Mouse (Mus musculus) heart, embryonic 14.5 days (tissue): Measurements from ENCODE around the gene Sppl2a. TPM values are rescaled to one million over a fixed set of nuclear protein-coding genes. Genes with fewer than 3 reads are reported as not detected.
A peak's percentile ranks its signal among the peaks of the same experiment; 100 is the strongest.
"Not testable (repeated sequence)": the region's sequence is repeated elsewhere in the genome, so short reads cannot be mapped to it uniquely, and the experiment has no call there.

ENCODE experiments used
- ATAC-seq: fragments of 200-750 bp; cut with Nextera tagmentation; 2 replicates; pipeline ENCODE4 v1.8.0; 2017; ENCODE audit warnings: low read depth, moderate TSS enrichment; ENCODE audit not compliant: insufficient number of reproducible peaks, insufficient read depth, low FRiP score
- H3K27ac ChIP-seq, 2 experiments: fragments of 200-500 bp in 1 of 2; fragments of 300-500 bp in 1 of 2; sonication (generic) in 1 of 2; replicated peaks in 1 of 2; 2 replicates each; pipeline ENCODE4 v1.5.1; 2012 to 2014; ENCODE audit warnings: low read depth in 2 of 2, low read length in 2 of 2, control low read depth in 1 of 2, mild to moderate bottlenecking in 1 of 2, mixed read lengths in 1 of 2; ENCODE audit not compliant: control insufficient read depth in 1 of 2, insufficient read depth in 1 of 2
- H3K27me3 ChIP-seq: fragments of 300-500 bp; sonication (generic); 2 replicates; pipeline ENCODE4 v1.6.1; 2014; ENCODE audit warnings: mild to moderate bottlenecking, low read length, control low read depth; ENCODE audit not compliant: control insufficient read depth, insufficient read depth
- H3K36me3 ChIP-seq: fragments of 300-500 bp; sonication (generic); 2 replicates; pipeline ENCODE4 v1.6.1; 2014; ENCODE audit warnings: mild to moderate bottlenecking, control low read depth, low read length, mixed read lengths; ENCODE audit not compliant: control insufficient read depth, insufficient read depth
- H3K4me1 ChIP-seq, 2 experiments: fragments of 200-500 bp in 1 of 2; fragments of 300-500 bp in 1 of 2; sonication (generic) in 1 of 2; 2 replicates each; pipeline ENCODE4 v1.6.1; 2012 to 2014; ENCODE audit warnings: low read length in 2 of 2, control low read depth in 1 of 2, mixed read lengths in 1 of 2; ENCODE audit not compliant: control insufficient read depth in 2 of 2, insufficient read depth in 2 of 2
- H3K4me2 ChIP-seq: fragments of 300-500 bp; sonication (generic); 2 replicates; pipeline ENCODE4 v1.6.1; 2014; ENCODE audit warnings: mild to moderate bottlenecking, low read length
- H3K4me3 ChIP-seq, 2 experiments: fragments of 200-500 bp in 1 of 2; fragments of 300-500 bp in 1 of 2; sonication (generic) in 1 of 2; 2 replicates each; pipeline ENCODE4 v1.5.1; 2012 to 2014; ENCODE audit warnings: low read length in 2 of 2, mild to moderate bottlenecking in 2 of 2, control low read depth in 1 of 2, low read depth in 1 of 2, moderate library complexity in 1 of 2; ENCODE audit not compliant: control insufficient read depth in 1 of 2, insufficient read depth in 1 of 2
- H3K9ac ChIP-seq: fragments of 300-500 bp; sonication (generic); 2 replicates; pipeline ENCODE4 v1.6.1; 2014; ENCODE audit warnings: mild to moderate bottlenecking, low read length
- H3K9me3 ChIP-seq: fragments of 300-500 bp; sonication (generic); 2 replicates; pipeline ENCODE4 v1.6.1; 2016; ENCODE audit warnings: low read length, control low read depth; ENCODE audit not compliant: control insufficient read depth
- WGBS: fragments of 180-500 bp; shearing (Covaris S2); extraction: QIAGEN DNeasy Blood & Tissue Kit; methylation state at CpG from one replicate; pipeline ENCODE4 v1.1.7; 2014; 5-methylcytosine and 5-hydroxymethylcytosine counted together
- polyA plus RNA-seq: library from polyadenylated mRNA; unstranded; fragments of >200 nt; fragmentation: Nextera tagmentation; extraction: Ambion mirVana; gene quantifications from 2 replicates; pipeline ENCODE4 v1.2.1, GENCODE M21; 2014

Gene Sppl2a
- polyA plus RNA-seq, 1 experiment from 2014 or later: 49.5 TPM

DNA sequence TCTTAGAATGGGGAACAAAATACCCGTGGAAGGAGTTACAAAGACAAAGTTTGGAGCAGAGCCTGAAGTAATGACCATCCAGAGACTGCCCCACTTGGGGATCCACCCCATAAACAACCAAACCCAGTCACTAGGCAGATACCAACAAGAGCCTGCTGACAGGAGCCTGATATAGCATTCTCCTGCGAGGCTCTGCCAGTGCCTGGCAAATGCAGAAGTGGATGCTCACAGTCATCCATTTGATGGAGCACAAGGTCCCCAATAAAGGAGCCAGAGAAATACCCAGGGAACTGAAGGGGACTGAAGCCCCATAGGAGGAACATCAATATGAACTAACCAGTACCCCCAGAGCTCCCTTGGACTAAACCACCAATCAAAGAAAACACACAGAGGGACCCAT, 50.3 kb downstream of the Sppl2a start:
- not testable (repeated sequence) for H3K9me3 ChIP-seq, ATAC-seq, H3K27ac ChIP-seq, H3K9ac ChIP-seq, H3K4me3 ChIP-seq, H3K4me2 ChIP-seq, H3K36me3 ChIP-seq, H3K27me3 ChIP-seq
- WGBS: 13% methylated on average over 2 of the region's 2 CpGs
- peaks cover 2 to 18% of the 10 kb centered on the region in 2 experiments for H3K4me1 ChIP-seq

DNA sequence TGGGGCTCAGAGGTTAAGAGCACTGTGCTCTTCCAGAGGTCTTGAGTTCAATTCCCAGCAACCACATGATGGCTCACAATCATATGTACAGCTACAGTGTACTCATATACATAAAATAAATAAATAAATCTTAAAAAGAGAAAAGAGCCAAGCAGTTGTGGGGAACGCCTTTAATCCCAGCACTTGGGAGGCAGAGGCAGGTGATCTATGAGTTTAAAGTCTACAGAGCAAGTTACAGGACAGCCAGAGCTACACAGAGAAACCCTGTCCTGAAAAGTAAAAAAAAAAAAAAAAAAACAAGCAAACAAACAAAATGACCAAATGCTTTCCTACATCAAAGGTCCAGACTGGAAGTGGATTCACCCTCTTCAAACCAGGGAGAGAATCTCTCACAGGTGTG, 55.0 kb downstream of the Sppl2a start:
- Histone ChIP-seq H3K36me3 (no peaks in the 10 kb centered on the region), H3K27ac (no peak overlapping the region), H3K4me3 (no peak overlapping the region), H3K9me3 (no peaks in the 10 kb centered on the region), H3K4me1 (peaks cover 4 to 24% of the 10 kb centered on the region in 2 experiments), H3K4me2 (no peak overlapping the region), H3K27me3 (no peaks in the 10 kb centered on the region), H3K9ac (no peak overlapping the region)
- no peak for ATAC-seq
- WGBS: 93% methylated on average over 1 of the region's 1 CpGs

DNA sequence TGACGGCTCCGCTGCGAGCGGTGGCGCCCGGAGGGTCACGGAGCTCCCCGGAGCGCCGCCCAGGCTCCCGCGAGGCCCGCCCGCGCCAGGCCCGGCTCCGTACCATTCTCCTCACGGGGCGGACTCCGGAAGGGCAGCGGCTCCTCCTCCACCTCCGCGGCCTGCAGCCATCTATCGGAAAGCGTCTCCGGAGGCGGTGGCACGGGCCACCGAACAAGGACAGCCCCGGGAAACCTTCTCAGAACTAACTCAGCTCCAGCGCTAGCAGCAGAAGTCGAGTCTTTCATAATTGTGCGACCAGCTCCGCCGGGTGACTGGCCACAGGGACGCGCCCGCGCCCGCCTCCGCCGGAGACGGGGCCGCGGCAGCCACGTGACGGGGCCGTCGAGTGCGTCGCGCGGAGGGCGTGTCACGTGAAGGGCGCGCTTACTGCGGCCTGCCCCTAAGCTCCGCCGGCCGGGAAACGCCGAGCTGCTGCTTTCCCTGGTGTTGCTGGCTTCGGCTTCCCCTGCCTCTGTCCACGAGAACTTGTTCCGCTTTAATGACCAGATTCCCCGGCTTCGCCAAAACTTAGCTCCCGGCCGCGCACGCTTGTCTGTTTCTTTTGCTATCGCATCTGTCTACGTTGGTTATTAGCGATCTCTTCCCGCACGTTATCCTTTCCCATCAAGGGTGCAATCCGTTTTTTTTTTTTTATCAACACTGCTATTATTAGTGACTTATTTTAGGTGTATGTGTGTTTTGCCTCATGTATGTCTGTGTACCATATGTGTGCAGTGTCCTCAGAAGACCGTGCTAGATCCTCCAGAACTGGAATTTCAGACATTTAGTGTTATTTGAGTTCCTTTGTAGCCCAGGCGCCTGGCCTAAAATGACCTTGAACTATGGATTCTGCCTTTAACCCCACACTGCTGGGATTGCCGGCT, 56.9 kb downstream of the Sppl2a start, which contains the start of gene Trpm7:
Gene Trpm7 (minus strand): TSS at position 360 of the 926 bp plus-strand sequence.
- under 1% methylated on average over 76 of the region's 81 CpGs for WGBS
- Histone ChIP-seq H3K9ac (peak within 1 kb of the TSS; percentile 97), H3K9me3 (no peaks in the 10 kb centered on the region), H3K4me2 (peak within 1 kb of the TSS; percentile 81), H3K4me1 (peaks cover 4 to 28% of the 10 kb centered on the region in 2 experiments), H3K27ac (peak within 1 kb of the TSS; percentile 99 to 100), H3K27me3 (no peaks in the 10 kb centered on the region), H3K36me3 (no peaks in the 10 kb centered on the region), H3K4me3 (peak within 1 kb of the TSS; percentile 94 to 98)
- ATAC-seq: peak; percentile 96

DNA sequence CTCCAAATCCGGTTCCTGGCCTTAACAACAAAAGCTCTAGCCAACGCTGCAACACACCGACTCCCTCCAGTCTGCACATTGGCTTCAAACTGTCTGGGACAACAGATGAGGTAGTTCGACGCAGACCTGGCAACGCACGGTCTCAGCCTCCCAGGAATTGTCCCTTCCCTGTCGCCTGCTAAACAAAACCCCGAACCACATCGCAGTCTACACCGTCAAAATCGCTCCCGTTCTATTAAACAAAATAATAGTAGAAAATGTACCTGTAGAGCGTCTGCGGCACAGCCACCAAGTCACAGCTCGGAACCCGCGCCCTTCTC, 57.6 kb downstream of the Sppl2a start:
- peak; percentile 44; the same call in 1 of the 2 replicates for ATAC-seq
- WGBS: 0% methylated on average over 18 of the region's 18 CpGs
- peaks cover 4 to 25% of the 10 kb centered on the region in 2 experiments; a peak in 3 of 4 replicates for H3K4me1 ChIP-seq
- H3K36me3 ChIP-seq: no peaks in the 10 kb centered on the region
- peak overlapping the region; percentile 99 to 100 for H3K27ac ChIP-seq
- H3K9me3 ChIP-seq: no peaks in the 10 kb centered on the region
- H3K9ac ChIP-seq: peak overlapping the region; percentile 97
- no peaks in the 10 kb centered on the region for H3K27me3 ChIP-seq
- peak overlapping the region; percentile 94 to 98 for H3K4me3 ChIP-seq
- peak overlapping the region; percentile 81 for H3K4me2 ChIP-seq

DNA sequence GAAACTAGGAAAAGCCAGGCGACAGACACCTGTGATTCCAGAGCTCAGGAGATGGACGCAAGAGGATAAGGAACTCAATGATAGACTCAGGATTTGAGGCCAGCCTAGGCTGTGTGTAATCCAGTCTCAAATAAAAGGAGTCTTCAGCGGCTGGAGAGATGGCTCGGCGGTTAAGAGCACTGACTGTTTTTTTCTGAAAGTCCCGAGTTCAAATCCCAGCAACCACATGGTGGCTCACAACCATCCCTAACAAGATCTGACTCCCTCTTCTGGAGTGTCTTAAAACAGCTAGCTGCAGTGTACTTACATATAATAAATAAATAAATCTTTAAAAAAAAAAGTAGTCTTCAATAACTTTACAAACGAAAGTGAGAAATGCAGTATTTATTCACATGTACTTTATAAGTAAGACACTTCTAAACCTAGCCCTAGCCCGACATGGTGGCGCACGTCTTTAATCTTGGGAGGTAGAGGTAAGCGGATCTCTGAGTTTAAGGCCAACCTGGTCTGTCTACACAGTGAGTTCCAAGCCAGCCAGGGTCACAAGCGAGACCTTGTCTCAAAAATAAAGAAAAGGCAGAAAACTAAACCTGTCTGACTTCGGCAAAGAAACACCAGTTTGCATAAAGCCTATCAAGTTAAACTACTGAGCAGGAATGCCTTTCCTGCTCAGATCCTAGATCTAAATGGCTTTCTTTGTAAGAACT, 58.1 kb downstream of the Sppl2a start:
- no peak for ATAC-seq
- Histone ChIP-seq H3K9ac (peak overlapping the region; percentile 97), H3K9me3 (no peaks in the 10 kb centered on the region), H3K4me2 (peak overlapping the region; percentile 81), H3K27ac (peak overlapping the region; percentile 99 to 100), H3K36me3 (no peaks in the 10 kb centered on the region), H3K4me1 (peaks cover 4 to 29% of the 10 kb centered on the region in 2 experiments; a peak in 3 of 4 replicates), H3K4me3 (peak overlapping the region; percentile 94 to 98), H3K27me3 (no peaks in the 10 kb centered on the region)
- 19% methylated on average over 13 of the region's 13 CpGs for WGBS

DNA sequence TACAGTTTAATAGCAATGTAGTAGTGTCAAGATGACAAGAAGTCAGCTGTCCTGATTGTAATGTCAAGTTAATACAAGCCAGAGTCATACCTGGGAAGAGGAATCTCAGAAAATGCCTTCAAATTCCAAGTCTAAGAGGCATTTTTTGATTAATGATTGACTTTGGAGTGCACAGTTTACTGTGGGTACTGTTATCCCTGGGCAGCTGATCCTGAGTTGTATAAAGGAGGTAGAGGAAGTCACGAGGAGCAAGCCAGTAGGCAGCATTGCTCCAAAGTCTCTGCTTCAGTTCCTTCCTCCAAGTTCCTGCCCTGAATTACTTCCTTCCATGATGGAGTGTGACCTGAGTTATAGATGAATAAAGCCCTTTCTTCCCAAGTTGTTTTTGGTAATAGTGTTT, 66.7 kb downstream of the Sppl2a start:
- H3K27me3 ChIP-seq: no peaks in the 10 kb centered on the region
- H3K4me2 ChIP-seq: no peak overlapping the region
- H3K4me3 ChIP-seq: no peak overlapping the region
- H3K4me1 ChIP-seq: peaks cover 3 to 13% of the 10 kb centered on the region in 2 experiments
- H3K36me3 ChIP-seq: no peaks in the 10 kb centered on the region
- H3K27ac ChIP-seq: no peak overlapping the region
- ATAC-seq: no peak
- no peaks in the 10 kb centered on the region for H3K9me3 ChIP-seq
- no peak overlapping the region for H3K9ac ChIP-seq
- 79% methylated on average over 1 of the region's 1 CpGs for WGBS

DNA sequence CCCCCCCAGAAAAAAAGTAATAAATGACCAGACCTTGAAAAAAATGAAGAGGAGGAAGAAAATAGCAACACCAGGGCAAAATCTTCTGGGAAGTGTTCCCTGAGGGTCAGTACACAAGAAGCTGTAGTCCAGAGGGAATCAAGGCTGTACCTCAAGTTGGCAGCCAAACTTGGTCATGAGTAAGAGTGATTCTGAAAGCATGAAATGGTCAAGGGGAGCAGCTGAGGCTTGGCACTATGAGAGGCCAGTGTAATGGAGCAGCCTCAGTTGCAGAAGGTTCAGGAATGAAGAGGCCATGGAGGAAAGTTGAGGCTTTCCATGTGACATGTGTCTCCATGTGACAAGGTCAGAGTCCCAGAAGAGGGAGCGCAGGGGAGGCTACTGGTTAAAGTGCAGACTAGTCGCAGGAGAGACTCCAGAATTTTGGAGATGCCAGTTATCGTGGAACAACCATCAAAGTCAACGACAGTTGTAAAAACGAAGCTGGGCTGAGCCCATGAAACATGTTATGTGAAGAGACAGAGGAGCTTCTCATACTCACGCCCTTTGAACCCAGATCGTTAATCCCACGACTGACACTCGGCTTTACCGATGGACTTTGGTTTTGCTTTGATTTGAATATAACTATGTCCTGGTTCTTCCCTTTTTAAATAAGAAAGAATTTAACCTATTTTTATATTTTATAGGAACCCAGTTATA, 67.4 kb downstream of the Sppl2a start:
- Histone ChIP-seq H3K9me3 (no peaks in the 10 kb centered on the region), H3K9ac (no peak overlapping the region), H3K4me3 (no peak overlapping the region), H3K4me1 (peaks cover 3 to 13% of the 10 kb centered on the region in 2 experiments), H3K36me3 (no peaks in the 10 kb centered on the region), H3K27me3 (no peaks in the 10 kb centered on the region), H3K4me2 (no peak overlapping the region), H3K27ac (no peak overlapping the region)
- 90% methylated on average over 10 of the region's 10 CpGs for WGBS
- no peak for ATAC-seq
